Mouse (Mus musculus): ENCODE results near the gene Ogfod2. TPM values are rescaled to one million over a fixed set of nuclear protein-coding genes. Genes with fewer than 3 reads are reported as not detected.
A peak's percentile ranks its signal among the peaks of the same experiment; 100 is the strongest.

The Ogfod2 gene
- polyA plus RNA-seq (2012; rRNA removed) = 38.1 and 47.2 TPM in 2 replicates

DNA sequence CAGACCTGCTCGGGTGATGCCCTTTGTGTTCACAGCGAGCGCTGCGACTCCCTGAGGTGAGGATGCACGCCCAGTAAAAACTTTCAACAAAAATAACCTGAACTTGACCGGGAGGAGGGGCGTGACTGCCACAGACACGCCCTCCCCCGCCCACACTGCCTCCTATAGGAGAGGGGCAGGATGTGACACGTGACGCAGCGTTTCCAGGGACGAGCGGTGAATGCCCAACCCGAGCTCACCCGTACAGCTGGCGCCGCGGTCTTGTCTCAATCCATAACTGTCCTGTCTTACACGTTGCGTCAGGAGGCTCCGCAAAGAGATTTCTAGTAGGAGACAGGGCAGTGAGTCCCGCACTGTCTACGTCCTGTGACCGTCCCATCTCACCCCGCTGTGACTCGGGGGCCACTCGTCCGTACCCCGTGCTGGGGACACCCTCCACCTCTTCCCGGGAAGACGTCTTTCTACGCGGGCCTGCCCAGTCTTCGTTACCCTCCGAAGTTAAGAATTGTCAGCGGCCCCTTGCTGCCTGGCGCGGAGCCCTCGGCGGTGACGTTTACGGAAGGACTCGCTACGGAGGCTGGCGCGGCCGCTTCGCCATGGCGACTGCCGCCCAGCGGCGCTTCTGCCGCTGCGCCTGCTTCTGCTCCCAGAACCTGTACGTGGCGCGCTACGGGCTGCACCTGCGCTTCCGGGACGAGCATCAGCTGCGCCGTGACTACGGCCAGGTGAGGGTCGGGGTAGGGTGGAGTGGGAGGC lies at the start of gene Ogfod2:
Gene Ogfod2 (plus strand): TSS at position 556 of the 756 bp plus-strand sequence.
- peak; percentile 99 for DNase-seq (ENCODE audit: low read depth)
- peak; percentile 51; the same call in 1 of the 2 replicates for TF ChIP-seq POLR2A (IDR thresholded peaks at IDR 0.05; ENCODE audit: borderline replicate concordance, extremely low read depth, insufficient read depth, insufficient read length, poor library complexity, severe bottlenecking)
- TF ChIP-seq CTCF (IDR thresholded peaks at IDR 0.05; ENCODE audit: borderline replicate concordance, extremely low read depth, insufficient read depth, insufficient read length) = peak; percentile 38; the same call in 1 of the 2 replicates

GRCm38 (mm10) chr5:124069657-124070056 lies 42.4 kb upstream of the Ogfod2 start:
- DNase-seq (ENCODE audit: low read depth) = no peak
- TF ChIP-seq POLR2A (IDR thresholded peaks at IDR 0.05; ENCODE audit: borderline replicate concordance, extremely low read depth, insufficient read depth, insufficient read length, poor library complexity, severe bottlenecking) (no peak), CTCF (IDR thresholded peaks at IDR 0.05; ENCODE audit: borderline replicate concordance, extremely low read depth, insufficient read depth, insufficient read length) (no peak)

DNA sequence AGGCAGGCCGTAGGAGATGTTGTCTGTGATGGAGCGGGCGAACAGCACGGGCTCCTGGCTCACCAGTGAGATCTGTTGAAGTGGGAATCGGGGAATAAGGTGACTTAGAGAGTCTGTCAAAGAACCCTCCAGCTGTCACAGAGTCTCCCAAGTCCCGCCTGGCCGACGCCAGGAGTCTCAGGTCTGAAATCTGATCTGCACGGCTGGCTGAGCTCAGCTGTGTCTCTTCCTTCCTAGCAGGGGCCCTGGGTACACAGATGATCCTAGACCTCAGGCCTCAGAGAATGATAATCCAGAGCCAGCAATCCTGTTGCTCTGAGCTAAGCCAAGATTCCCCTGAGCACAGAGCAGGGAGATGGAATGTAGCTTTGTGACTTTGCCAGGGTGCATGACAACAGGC lies 38.4 kb upstream of the Ogfod2 start:
- TF ChIP-seq POLR2A (IDR thresholded peaks at IDR 0.05; ENCODE audit: borderline replicate concordance, extremely low read depth, insufficient read depth, insufficient read length, poor library complexity, severe bottlenecking) (no peak), CTCF (IDR thresholded peaks at IDR 0.05; ENCODE audit: borderline replicate concordance, extremely low read depth, insufficient read depth, insufficient read length) (no peak)
- peak; percentile 22 for DNase-seq (ENCODE audit: low read depth)

DNA sequence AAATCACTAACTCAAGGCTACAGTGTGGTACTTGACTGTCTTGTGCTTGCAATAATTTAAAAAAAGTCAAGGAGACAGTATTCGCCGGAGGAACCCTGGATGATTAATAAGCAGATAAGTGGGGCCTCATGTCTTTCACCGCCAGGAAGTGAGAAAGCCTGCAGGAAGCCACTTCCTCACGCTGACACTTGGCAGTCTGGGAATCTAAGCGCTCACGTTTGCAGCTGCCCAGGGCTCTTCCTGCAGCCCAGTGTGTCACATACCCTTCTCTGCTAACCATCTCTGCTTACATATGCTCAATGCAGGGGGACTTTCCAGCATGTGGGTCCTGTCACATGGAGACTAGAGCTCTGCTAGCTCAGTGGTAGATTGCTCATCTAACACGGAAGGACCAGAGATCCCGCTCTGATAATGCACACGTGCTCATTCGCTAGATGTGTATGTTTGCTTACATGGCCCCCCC lies 37.2 kb upstream of the Ogfod2 start:
- peak; percentile 49 for DNase-seq (ENCODE audit: low read depth)
- TF ChIP-seq POLR2A (IDR thresholded peaks at IDR 0.05; ENCODE audit: borderline replicate concordance, extremely low read depth, insufficient read depth, insufficient read length, poor library complexity, severe bottlenecking) = no peak
- no peak for TF ChIP-seq CTCF (IDR thresholded peaks at IDR 0.05; ENCODE audit: borderline replicate concordance, extremely low read depth, insufficient read depth, insufficient read length)

DNA sequence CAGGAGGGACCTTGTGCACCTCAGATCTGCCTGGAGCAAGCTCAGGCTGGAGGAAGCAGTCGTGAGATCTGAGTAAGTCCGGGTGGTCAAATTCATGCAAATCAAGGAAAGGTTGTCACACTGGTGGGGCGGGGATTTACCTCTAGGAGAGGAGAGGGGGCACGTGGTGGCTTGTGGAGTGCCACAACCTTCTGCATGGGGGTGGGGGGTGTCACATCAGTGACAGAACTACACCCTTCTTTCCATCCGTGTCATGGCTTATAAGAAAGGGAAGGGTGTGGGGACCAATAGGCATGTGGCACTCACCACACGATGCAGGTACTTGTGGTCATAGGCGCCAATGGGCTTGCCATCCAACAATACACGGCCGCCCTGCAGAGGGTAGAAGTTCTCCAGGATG lies 36.4 kb upstream of the Ogfod2 start:
- no peak for TF ChIP-seq CTCF (IDR thresholded peaks at IDR 0.05; ENCODE audit: borderline replicate concordance, extremely low read depth, insufficient read depth, insufficient read length)
- TF ChIP-seq POLR2A (IDR thresholded peaks at IDR 0.05; ENCODE audit: borderline replicate concordance, extremely low read depth, insufficient read depth, insufficient read length, poor library complexity, severe bottlenecking) = no peak
- no peak for DNase-seq (ENCODE audit: low read depth)

GRCm38 (mm10) chr5:124076559-124076958 lies 35.5 kb upstream of the Ogfod2 start:
- DNase-seq (ENCODE audit: low read depth) = no peak
- TF ChIP-seq CTCF (IDR thresholded peaks at IDR 0.05; ENCODE audit: borderline replicate concordance, extremely low read depth, insufficient read depth, insufficient read length) (no peak), POLR2A (IDR thresholded peaks at IDR 0.05; ENCODE audit: borderline replicate concordance, extremely low read depth, insufficient read depth, insufficient read length, poor library complexity, severe bottlenecking) (no peak)

- no peak for TF ChIP-seq POLR2A (IDR thresholded peaks at IDR 0.05; ENCODE audit: borderline replicate concordance, extremely low read depth, insufficient read depth, insufficient read length, poor library complexity, severe bottlenecking)
- TF ChIP-seq CTCF (IDR thresholded peaks at IDR 0.05; ENCODE audit: borderline replicate concordance, extremely low read depth, insufficient read depth, insufficient read length) = no peak
- no peak for DNase-seq (ENCODE audit: low read depth)
Measured at GRCm38 (mm10) chr5:124077241-124077640, 34.9 kb upstream of the Ogfod2 start.

DNA sequence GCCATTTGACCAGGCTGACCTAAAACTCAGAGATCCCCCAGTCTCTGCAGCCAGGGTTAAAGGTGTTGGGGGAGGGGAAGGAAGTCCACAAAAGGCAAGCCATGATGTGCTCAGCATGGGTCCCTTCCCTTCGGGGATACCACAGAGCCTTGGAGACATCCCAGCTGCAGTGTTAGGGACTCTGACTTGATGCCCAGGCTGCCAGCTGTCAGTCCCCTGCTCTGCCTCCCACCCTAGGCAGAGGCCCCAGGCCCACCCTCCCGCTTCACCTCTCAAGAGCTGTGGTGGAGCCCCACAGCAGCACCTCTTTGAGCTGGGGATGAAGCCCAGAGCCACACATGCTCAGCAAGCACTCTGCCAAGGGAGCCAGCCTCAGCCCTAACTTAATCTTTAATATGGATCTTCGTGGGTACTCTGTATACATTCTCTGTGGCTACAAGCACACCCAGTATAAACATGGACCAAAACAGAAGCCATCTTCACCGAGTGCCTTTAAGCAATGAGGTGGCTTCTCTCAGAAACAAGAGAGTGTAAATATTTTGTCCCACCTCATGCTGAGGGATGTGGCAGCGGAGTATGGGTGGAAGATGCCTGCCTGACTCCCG lies 34.1 kb upstream of the Ogfod2 start:
- DNase-seq (ENCODE audit: low read depth) = peak; percentile 51
- no peak for TF ChIP-seq CTCF (IDR thresholded peaks at IDR 0.05; ENCODE audit: borderline replicate concordance, extremely low read depth, insufficient read depth, insufficient read length)
- no peak for TF ChIP-seq POLR2A (IDR thresholded peaks at IDR 0.05; ENCODE audit: borderline replicate concordance, extremely low read depth, insufficient read depth, insufficient read length, poor library complexity, severe bottlenecking)

- DNase-seq (ENCODE audit: low read depth) = peak; percentile 98
- TF ChIP-seq CTCF (IDR thresholded peaks at IDR 0.05; ENCODE audit: borderline replicate concordance, extremely low read depth, insufficient read depth, insufficient read length) (no peak), POLR2A (IDR thresholded peaks at IDR 0.05; ENCODE audit: borderline replicate concordance, extremely low read depth, insufficient read depth, insufficient read length, poor library complexity, severe bottlenecking) (no peak)
Measured at GRCm38 (mm10) chr5:124078794-124079416, 33.2 kb upstream of the Ogfod2 start.

- no peak for DNase-seq (ENCODE audit: low read depth)
- TF ChIP-seq CTCF (IDR thresholded peaks at IDR 0.05; ENCODE audit: borderline replicate concordance, extremely low read depth, insufficient read depth, insufficient read length) = no peak
- no peak for TF ChIP-seq POLR2A (IDR thresholded peaks at IDR 0.05; ENCODE audit: borderline replicate concordance, extremely low read depth, insufficient read depth, insufficient read length, poor library complexity, severe bottlenecking)
Measured at GRCm38 (mm10) chr5:124079880-124080279, 32.2 kb upstream of the Ogfod2 start.

DNA sequence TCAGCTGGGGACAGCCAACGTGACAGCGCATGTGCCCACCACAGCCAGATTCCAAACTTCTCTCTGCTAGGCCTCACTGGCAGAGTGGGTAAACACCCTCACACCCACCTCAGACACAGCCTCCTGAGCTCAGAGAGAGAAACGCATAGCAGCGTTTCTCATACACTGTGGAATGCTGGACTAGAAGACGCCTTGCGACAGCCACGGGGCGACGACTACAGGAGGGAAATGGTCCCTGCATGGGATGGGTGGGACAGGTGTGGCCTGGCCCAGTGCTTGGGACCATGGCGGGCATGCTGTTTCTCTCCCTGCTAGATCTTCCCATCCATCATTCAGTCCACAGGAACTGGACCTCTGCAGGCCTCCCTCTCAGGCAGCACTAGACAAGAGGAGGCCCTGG lies 29.6 kb upstream of the Ogfod2 start:
- DNase-seq (ENCODE audit: low read depth) = no peak
- TF ChIP-seq CTCF (IDR thresholded peaks at IDR 0.05; ENCODE audit: borderline replicate concordance, extremely low read depth, insufficient read depth, insufficient read length) (no peak), POLR2A (IDR thresholded peaks at IDR 0.05; ENCODE audit: borderline replicate concordance, extremely low read depth, insufficient read depth, insufficient read length, poor library complexity, severe bottlenecking) (no peak)

Data from brain, embryonic 14.5 days (tissue).